Mouse (Mus musculus) forebrain, embryonic 16.5 days (tissue): ENCODE data around the gene Lrrc15. TPM values are rescaled to one million over a fixed set of nuclear protein-coding genes. Genes with fewer than 3 reads are reported as not detected.

Experiments used
- ATAC-seq: fragments of 200-750 bp; cut with Nextera tagmentation; 2 replicates; pipeline ENCODE4 v1.8.0; 2017; ENCODE audit warnings: mild to moderate bottlenecking, moderate library complexity
- H3K27ac ChIP-seq: fragments of 300-500 bp; sonication (generic); 2 replicates; pipeline ENCODE4 v1.5.1; 2014; ENCODE audit warnings: low read length, control low read depth
- H3K27me3 ChIP-seq: fragments of 300-500 bp; sonication (generic); replicated peaks from 2 replicates; pipeline ENCODE4 v1.6.1; 2014; ENCODE audit warnings: low read length; ENCODE audit not compliant: control insufficient read depth, insufficient read depth
- H3K36me3 ChIP-seq: fragments of 300-500 bp; sonication (generic); 2 replicates; pipeline ENCODE4 v1.6.1; 2014; ENCODE audit not compliant: control insufficient read depth, insufficient read depth
- H3K4me1 ChIP-seq: fragments of 300-500 bp; sonication (generic); replicated peaks from 2 replicates; pipeline ENCODE4 v1.6.1; 2014; ENCODE audit warnings: low read length; ENCODE audit not compliant: control insufficient read depth, insufficient read depth
- H3K4me2 ChIP-seq: fragments of 300-500 bp; sonication (generic); 2 replicates; pipeline ENCODE4 v1.6.1; 2014; ENCODE audit warnings: mild to moderate bottlenecking, low read length, control low read depth
- H3K4me3 ChIP-seq: fragments of 300-500 bp; sonication (generic); replicated peaks from 2 replicates; pipeline ENCODE4 v1.5.1; 2014; ENCODE audit warnings: mild to moderate bottlenecking, low read length, control low read depth
- H3K9ac ChIP-seq: fragments of 300-500 bp; sonication (generic); replicated peaks from 2 replicates; pipeline ENCODE4 v1.6.1; 2014; ENCODE audit warnings: low read depth, low read length, control low read depth
- H3K9me3 ChIP-seq: fragments of 300-500 bp; sonication (generic); 2 replicates; pipeline ENCODE4 v1.6.1; 2016; ENCODE audit warnings: low read length; ENCODE audit not compliant: control insufficient read depth
- WGBS: fragments of 180-500 bp; shearing (Covaris S2); extraction: QIAGEN DNeasy Blood & Tissue Kit; methylation state at CpG from one replicate; pipeline ENCODE4 v1.1.7; 2014; 5-methylcytosine and 5-hydroxymethylcytosine counted together
- polyA plus RNA-seq: library from polyadenylated mRNA; unstranded; fragments of >200 nt; fragmentation: Nextera tagmentation; extraction: Ambion mirVana; gene quantifications from 2 replicates; pipeline ENCODE4 v1.2.1, GENCODE M21; 2015

Gene Lrrc15
- polyA plus RNA-seq, 1 experiment from 2014 or later: 0.22 TPM

DNA sequence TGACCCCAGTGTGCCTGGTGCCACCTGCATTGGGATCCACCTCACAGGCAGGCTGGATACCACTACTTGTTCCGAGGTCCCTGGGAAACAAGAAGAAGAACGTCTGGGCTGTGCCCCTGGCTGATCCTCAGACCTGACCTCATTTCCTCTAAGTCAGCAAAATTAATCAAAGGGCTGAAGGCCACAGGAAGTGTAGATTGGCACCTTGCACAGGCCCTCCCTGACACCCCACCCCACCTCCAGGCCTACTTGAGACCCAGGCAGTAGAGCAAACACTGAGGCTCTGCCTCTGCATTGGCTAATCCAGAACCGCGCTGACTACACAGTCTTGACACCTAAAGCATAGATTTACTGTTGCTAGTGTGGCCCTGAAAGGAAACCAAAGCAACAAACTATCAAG is 17.4 kb downstream of the Lrrc15 start:
- 83% methylated on average over 4 of the region's 4 CpGs for WGBS
- no peaks in the 10 kb centered on the region for H3K9me3 ChIP-seq
- H3K9ac ChIP-seq: no peak overlapping the region
- H3K27me3 ChIP-seq: no peaks in the 10 kb centered on the region
- no peak overlapping the region for H3K27ac ChIP-seq
- H3K4me1 ChIP-seq: no peaks in the 10 kb centered on the region
- no peak for ATAC-seq
- no peak overlapping the region for H3K4me2 ChIP-seq
- no peak overlapping the region for H3K4me3 ChIP-seq
- H3K36me3 ChIP-seq: no peaks in the 10 kb centered on the region

- no peak overlapping the region for H3K4me3 ChIP-seq
- no peaks in the 10 kb centered on the region for H3K27me3 ChIP-seq
- no peaks in the 10 kb centered on the region for H3K4me1 ChIP-seq
- ATAC-seq: no peak
- H3K36me3 ChIP-seq: no peaks in the 10 kb centered on the region
- H3K27ac ChIP-seq: no peak overlapping the region
- H3K9me3 ChIP-seq: no peaks in the 10 kb centered on the region
- 59% methylated on average over 4 of the region's 4 CpGs for WGBS
- no peak overlapping the region for H3K4me2 ChIP-seq
- H3K9ac ChIP-seq: no peak overlapping the region
Observed at GRCm38 (mm10) chr16:30263156-30263555, 19.9 kb downstream of the Lrrc15 start.

GRCm38 (mm10) chr16:30262664-30263063 is 20.4 kb downstream of the Lrrc15 start:
- H3K4me1 ChIP-seq: no peaks in the 10 kb centered on the region
- H3K4me3 ChIP-seq: no peak overlapping the region
- no peak overlapping the region for H3K27ac ChIP-seq
- H3K9ac ChIP-seq: no peak overlapping the region
- H3K27me3 ChIP-seq: no peaks in the 10 kb centered on the region
- H3K9me3 ChIP-seq: no peaks in the 10 kb centered on the region
- no peak overlapping the region for H3K4me2 ChIP-seq
- H3K36me3 ChIP-seq: no peaks in the 10 kb centered on the region
- 0% methylated on average over 2 of the region's 2 CpGs for WGBS
- no peak for ATAC-seq

GRCm38 (mm10) chr16:30262157-30262556 is 20.9 kb downstream of the Lrrc15 start:
- Histone ChIP-seq H3K36me3 (no peaks in the 10 kb centered on the region), H3K27me3 (no peaks in the 10 kb centered on the region), H3K4me3 (no peak overlapping the region), H3K9ac (no peak overlapping the region), H3K27ac (no peak overlapping the region), H3K9me3 (no peaks in the 10 kb centered on the region), H3K4me2 (no peak overlapping the region), H3K4me1 (no peaks in the 10 kb centered on the region)
- WGBS: 73% methylated on average over 10 of the region's 10 CpGs
- ATAC-seq: no peak

DNA sequence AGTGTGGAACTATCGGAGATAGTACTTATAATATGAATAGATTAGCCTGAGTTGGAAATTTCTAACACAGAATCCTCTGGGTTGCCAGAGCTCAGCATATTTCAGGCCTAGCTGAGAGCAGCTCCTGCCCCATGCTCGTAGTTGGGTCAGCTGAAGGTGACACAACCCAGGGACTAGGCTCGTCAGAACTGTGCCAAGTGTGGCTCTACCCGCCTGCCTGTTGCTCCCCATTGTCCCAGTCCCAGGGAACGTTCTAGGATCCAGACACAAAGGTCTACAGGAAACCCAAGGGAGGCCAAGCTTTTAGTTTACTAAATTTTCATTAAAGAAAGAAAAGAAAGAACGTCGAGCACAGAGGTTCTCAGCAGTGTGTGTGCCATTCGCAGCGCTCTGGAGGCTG is 21.7 kb downstream of the Lrrc15 start:
- Histone ChIP-seq H3K4me1 (no peaks in the 10 kb centered on the region), H3K9ac (no peak overlapping the region), H3K36me3 (no peaks in the 10 kb centered on the region), H3K4me2 (no peak overlapping the region), H3K27ac (no peak overlapping the region), H3K27me3 (no peaks in the 10 kb centered on the region), H3K4me3 (no peak overlapping the region), H3K9me3 (no peaks in the 10 kb centered on the region)
- no peak for ATAC-seq
- 85% methylated on average over 9 of the region's 9 CpGs for WGBS

DNA sequence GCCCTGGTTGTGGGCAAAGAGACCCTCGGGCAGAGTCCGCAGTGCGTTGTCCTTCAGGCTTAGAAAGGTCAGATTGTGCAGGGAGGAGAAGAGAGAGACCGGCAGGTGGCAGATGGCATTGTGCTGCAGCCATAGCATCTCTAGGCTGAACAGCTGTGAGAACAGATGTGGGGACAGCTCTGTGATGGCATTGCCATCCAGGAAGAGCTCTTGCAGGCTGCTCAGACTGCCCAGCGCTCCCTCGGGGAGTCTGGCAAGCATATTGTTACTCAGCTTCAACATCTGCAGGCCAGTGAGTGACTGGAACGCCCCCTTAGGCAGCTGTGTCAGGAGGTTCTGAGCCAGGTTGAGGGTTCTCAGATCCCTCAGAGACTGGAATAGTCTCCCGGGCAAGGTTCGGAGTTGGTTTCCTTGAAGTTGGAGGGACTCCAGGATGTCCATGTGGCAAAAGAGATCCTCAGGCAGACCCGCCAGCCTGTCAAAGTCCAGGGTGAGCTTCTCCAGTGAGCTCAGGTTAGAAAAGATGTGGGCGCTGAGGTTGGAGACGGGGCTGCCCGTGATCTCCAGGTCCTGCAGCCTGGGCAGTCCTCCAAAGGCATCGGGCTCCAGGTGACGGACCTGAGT is 22.9 kb downstream of the Lrrc15 start:
- H3K36me3 ChIP-seq: no peaks in the 10 kb centered on the region
- no peaks in the 10 kb centered on the region for H3K4me1 ChIP-seq
- ATAC-seq: no peak
- WGBS: 90% methylated on average over 15 of the region's 15 CpGs
- no peak overlapping the region for H3K9ac ChIP-seq
- no peak overlapping the region for H3K4me3 ChIP-seq
- no peak overlapping the region for H3K27ac ChIP-seq
- H3K9me3 ChIP-seq: no peaks in the 10 kb centered on the region
- no peaks in the 10 kb centered on the region for H3K27me3 ChIP-seq
- H3K4me2 ChIP-seq: no peak overlapping the region

- 91% methylated on average over 10 of the region's 10 CpGs for WGBS
- Histone ChIP-seq H3K27me3 (no peaks in the 10 kb centered on the region), H3K9ac (no peak overlapping the region), H3K4me3 (no peak overlapping the region), H3K27ac (no peak overlapping the region), H3K9me3 (no peaks in the 10 kb centered on the region), H3K36me3 (no peaks in the 10 kb centered on the region), H3K4me1 (no peaks in the 10 kb centered on the region), H3K4me2 (no peak overlapping the region)
- no peak for ATAC-seq
Observed at GRCm38 (mm10) chr16:30259444-30259843, 23.6 kb downstream of the Lrrc15 start.

GRCm38 (mm10) chr16:30258441-30258840 is 24.6 kb downstream of the Lrrc15 start:
- Histone ChIP-seq H3K4me2 (no peak overlapping the region), H3K27me3 (no peaks in the 10 kb centered on the region), H3K9ac (no peak overlapping the region), H3K27ac (no peak overlapping the region), H3K9me3 (no peaks in the 10 kb centered on the region), H3K4me3 (no peak overlapping the region), H3K4me1 (no peaks in the 10 kb centered on the region), H3K36me3 (no peaks in the 10 kb centered on the region)
- WGBS: 91% methylated on average over 7 of the region's 7 CpGs
- ATAC-seq: no peak

- Histone ChIP-seq H3K4me2 (no peak overlapping the region), H3K27ac (no peak overlapping the region), H3K27me3 (no peaks in the 10 kb centered on the region), H3K9me3 (no peaks in the 10 kb centered on the region), H3K9ac (no peak overlapping the region), H3K4me1 (no peaks in the 10 kb centered on the region), H3K4me3 (no peak overlapping the region), H3K36me3 (no peaks in the 10 kb centered on the region)
- no peak for ATAC-seq
- 87% methylated on average over 9 of the region's 9 CpGs for WGBS
Observed at GRCm38 (mm10) chr16:30257718-30258117, 25.3 kb downstream of the Lrrc15 start.

DNA sequence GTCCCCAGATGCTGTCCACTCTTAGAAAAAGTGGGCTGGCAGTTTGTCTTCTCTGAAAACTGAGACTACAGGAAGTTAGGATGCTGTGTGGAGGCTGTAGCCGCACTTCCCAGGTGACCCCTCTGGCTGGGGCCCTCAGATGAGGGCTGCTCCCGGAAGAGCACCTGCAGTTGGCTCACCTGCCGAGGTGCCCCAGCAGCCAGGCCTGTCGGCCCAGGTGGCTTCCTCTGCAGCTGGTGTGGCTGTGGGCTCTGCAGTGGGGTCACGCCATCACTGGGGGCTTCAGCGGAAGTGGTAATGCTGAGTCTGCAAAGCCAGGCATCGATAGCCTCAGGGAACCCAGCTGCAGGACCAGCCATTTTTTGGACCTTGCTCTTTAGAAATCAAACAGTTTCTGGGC is 28.0 kb downstream of the Lrrc15 start:
- no peaks in the 10 kb centered on the region for H3K36me3 ChIP-seq

More for the DNA sequence above, 28.0 kb downstream of the Lrrc15 start:
- no peak for ATAC-seq
- H3K9me3 ChIP-seq: no peaks in the 10 kb centered on the region
- no peak overlapping the region for H3K9ac ChIP-seq
- H3K27ac ChIP-seq: no peak overlapping the region
- no peak overlapping the region for H3K4me2 ChIP-seq
- peaks cover 4% of the 10 kb centered on the region; the same call in 1 of the 2 replicates for H3K4me1 ChIP-seq
- no peak overlapping the region for H3K4me3 ChIP-seq
- 68% methylated on average over 7 of the region's 7 CpGs for WGBS
- H3K27me3 ChIP-seq: 0 out of 2 replicates have a peak, but pooled peaks cover 1% of the 10 kb centered on the region
